Mouse (Mus musculus) cortical plate, adult 2 months (tissue): ENCODE measurements at regions not wholly inside any gene's neighbourhood (a gene's known extent, or its start where the extent isn't known, plus 50 kb on each side); places are given as distances from the start of the nearest gene placed in this dataset.

ENCODE experiments used
- CTCF ChIP-seq: fragments of 200-500 bp; IDR thresholded peaks from 2 replicates; pipeline ENCODE4 v1.5.1; 2011; ENCODE audit warnings: mild to moderate bottlenecking, control low read depth, low read length; ENCODE audit not compliant: insufficient read depth; ENCODE audit errors: extremely low read depth
- POLR2A ChIP-seq: fragments of 200-500 bp; IDR thresholded peaks from 2 replicates; pipeline ENCODE4 v1.6.1; 2011; ENCODE audit warnings: mild to moderate bottlenecking, low read length, control low read depth; ENCODE audit not compliant: insufficient read depth; ENCODE audit errors: extremely low read depth

- no peak for TF ChIP-seq CTCF
- TF ChIP-seq POLR2A, result no peak
Observed at GRCm38 (mm10) chr3:150146635-150147034, 1156.3 kb upstream of the Adgrl2 start.
